In the genomic region with DNA sequence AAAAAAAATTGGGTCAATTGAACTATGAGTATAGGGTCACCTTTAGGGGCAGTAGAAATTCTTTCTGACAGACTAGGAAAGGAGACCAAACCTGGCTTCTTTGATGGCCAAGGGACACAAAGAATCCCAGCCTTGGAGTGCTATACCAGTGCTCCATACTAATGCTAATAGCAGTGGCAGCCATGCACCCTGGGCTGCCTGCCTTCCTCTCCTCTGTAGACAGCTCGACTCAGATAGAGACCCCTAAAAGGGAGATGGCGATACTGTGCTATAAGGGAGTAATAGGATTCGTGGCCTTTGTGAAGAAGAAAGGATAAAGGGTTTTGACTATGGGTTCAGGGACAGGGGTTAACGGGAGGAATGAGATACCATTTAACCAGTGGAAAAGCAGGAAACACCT, we compare ENCODE assay signal across 10 mouse cellular contexts. TPM values are rescaled to one million over a fixed set of nuclear protein-coding genes. Genes with fewer than 3 reads are reported as not detected.
A peak's percentile ranks its signal among the peaks of the same experiment; 100 is the strongest.
DNase-seq lines count a peak whose midpoint lies in the region; ATAC-seq and TF ChIP-seq lines count a peak whose summit lies in the region.
"Had no signal": no experiment of that assay in that cellular context is flagged by ENCODE, and none has a peak within 500 bp of the region (broad histone marks: within the 10 kb centered on the region; RNA-seq: fewer than 3 reads in every experiment).

No protein-coding gene starts in this region.

- ATAC-seq in neural tube, embryonic 11.5 days (ENCODE audit: insufficient read depth, low FRiP score, low TSS enrichment): no peak
- peak; percentile 44; the same call in 1 of the 2 replicates for ATAC-seq in forebrain, postnatal 0 days
- peak; percentile 1; the same call in 1 of the 2 replicates for ATAC-seq in liver, embryonic 15.5 days (ENCODE audit: insufficient read depth)

- no peak overlapping the region for H3K4me3 ChIP-seq in neural tube, embryonic 11.5 days (ENCODE audit: low read depth, low read length)
- peak overlapping the region; percentile 75 for H3K4me3 ChIP-seq in forebrain, postnatal 0 days (ENCODE audit: low read depth, low read length)
- peak overlapping the region; percentile 92 for H3K4me3 ChIP-seq in liver, embryonic 15.5 days (replicated peaks)
- H3K4me3 ChIP-seq: myocyte had no signal

- H3K4me1 ChIP-seq in neural tube, embryonic 11.5 days (ENCODE audit: control insufficient read depth, insufficient read depth, low read length): peaks cover 5% of the 10 kb centered on the region; the same call in 1 of the 2 replicates
- peaks cover 12% of the 10 kb centered on the region; the same call in 1 of the 2 replicates for H3K4me1 ChIP-seq in forebrain, postnatal 0 days (ENCODE audit: insufficient read depth)
- H3K4me1 ChIP-seq in liver, embryonic 15.5 days (replicated peaks): peaks cover 85% of the 10 kb centered on the region

- H3K27me3 ChIP-seq in neural tube, embryonic 11.5 days (ENCODE audit: control insufficient read depth, insufficient read depth, low read length): peaks cover 26% of the 10 kb centered on the region
- H3K27me3 ChIP-seq in forebrain, postnatal 0 days (ENCODE audit: insufficient read depth, low read length): no peaks in the 10 kb centered on the region
- peaks cover 17% of the 10 kb centered on the region for H3K27me3 ChIP-seq in liver, embryonic 15.5 days

- H3K36me3 ChIP-seq in neural tube, embryonic 11.5 days (ENCODE audit: control insufficient read depth, insufficient read depth, low read length): no peaks in the 10 kb centered on the region
- no peaks in the 10 kb centered on the region for H3K36me3 ChIP-seq in forebrain, postnatal 0 days (ENCODE audit: insufficient read depth)
- H3K36me3 ChIP-seq in liver, embryonic 15.5 days (replicated peaks): peaks cover 31% of the 10 kb centered on the region

- H3K27ac ChIP-seq in neural tube, embryonic 11.5 days (ENCODE audit: low read depth, low read length): no peak overlapping the region
- 0 out of 2 replicates have a peak overlapping the region, but pooled peaks have one; percentile 29 for H3K27ac ChIP-seq in forebrain, postnatal 0 days (ENCODE audit: low read depth, low read length)
- H3K27ac ChIP-seq in liver, embryonic 15.5 days (replicated peaks): peak overlapping the region; percentile 97

- H3K4me2 ChIP-seq in neural tube, embryonic 11.5 days (ENCODE audit: low read depth): peak overlapping the region; percentile 99
- peak overlapping the region; percentile 82 for H3K4me2 ChIP-seq in forebrain, postnatal 0 days (ENCODE audit: low read depth)
- H3K4me2 ChIP-seq in liver, embryonic 15.5 days: peak overlapping the region; percentile 73

- WGBS in neural tube, embryonic 11.5 days: 47% methylated on average over 4 of the region's 4 CpGs
- WGBS in forebrain, postnatal 0 days: 33% methylated on average over 4 of the region's 4 CpGs
- 27% methylated on average over 4 of the region's 4 CpGs for WGBS in liver, embryonic 15.5 days (ENCODE audit: insufficient replicate concordance)

- no peak for TF ChIP-seq CTCF in forebrain, postnatal 0 days (IDR thresholded peaks at IDR 0.05; ENCODE audit: low read depth)

- no peak for DNase-seq in neural tube, embryonic 11.5 days (ENCODE audit: low spot score)
- DNase-seq in neural tube, embryonic 10.5 days (ENCODE audit: extremely low spot score, low spot score): no peak
- no peak for DNase-seq in forebrain, postnatal 0 days
- DNase-seq in frontal cortex, postnatal 36 days (ENCODE audit: low spot score in 2 of 2): no peak
- DNase-seq in natural killer cell, adult 2 months (ENCODE audit: low spot score in 2 of 2): no peak
- no peak for DNase-seq in urinary bladder, postnatal 36 days (ENCODE audit: low spot score in 2 of 2)
- DNase-seq: kidney, adult 8-10 months; thymus, adult 2 months had no signal

- no peaks in the 10 kb centered on the region for H3K9me3 ChIP-seq in neural tube, embryonic 11.5 days (ENCODE audit: control insufficient read depth, low read length)
- H3K9me3 ChIP-seq in forebrain, postnatal 0 days (ENCODE audit: low read length): no peaks in the 10 kb centered on the region
- no peaks in the 10 kb centered on the region for H3K9me3 ChIP-seq in liver, embryonic 15.5 days (replicated peaks)

- no peak overlapping the region for H3K9ac ChIP-seq in neural tube, embryonic 11.5 days (ENCODE audit: low read length)
- peak overlapping the region; percentile 91 for H3K9ac ChIP-seq in forebrain, postnatal 0 days
- H3K9ac ChIP-seq in liver, embryonic 15.5 days: peak overlapping the region; percentile 65

RNA-seq across cellular contexts. Expression of gene Slc30a10, which starts 0.5 kb away (rescaled TPM):
- 1.4 TPM in 2 replicates for polyA plus RNA-seq in neural tube, embryonic 11.5 days (2014; fragmentation: Nextera tagmentation; extraction: Ambion mirVana)
- 12.9 and 15.8 TPM in 2 replicates for total RNA-seq in forebrain, postnatal 0 days (2014; rRNA removed)
- 3.2 and 5.0 TPM in 2 replicates for polyA plus RNA-seq in forebrain, postnatal 0 days (2015; fragmentation: Nextera tagmentation; extraction: Ambion mirVana)
- polyA plus RNA-seq in liver, embryonic 15.5 days (2015; fragmentation: Nextera tagmentation; extraction: Ambion mirVana): 13.0 and 14.2 TPM in 2 replicates
- polyA plus RNA-seq: myocyte had no signal
